Mouse (Mus musculus): ENCODE data around the gene Eef2.

The Eef2 gene

GRCm38 (mm10) chr10:81201807-81202758, 25.7 kb downstream of the Eef2 start, which contains the start of gene Nmrk2:
Gene Nmrk2 (minus strand): TSS chr10:81202051.
- TF ChIP-seq GATA4 (IDR thresholded peaks at IDR 0.05; ENCODE audit: insufficient replicate concordance, low read length), result no peak

- TF ChIP-seq GATA4 (IDR thresholded peaks at IDR 0.05; ENCODE audit: insufficient replicate concordance, low read length), result no peak
These were observed 26.7 kb downstream of the Eef2 start for GRCm38 (mm10) chr10:81202978-81203720.

GRCm38 (mm10) chr10:81204137-81204536, 27.7 kb downstream of the Eef2 start:
- no peak for TF ChIP-seq GATA4 (IDR thresholded peaks at IDR 0.05; ENCODE audit: insufficient replicate concordance, low read length)

- TF ChIP-seq GATA4 (IDR thresholded peaks at IDR 0.05; ENCODE audit: insufficient replicate concordance, low read length), result no peak
These were observed 33.7 kb downstream of the Eef2 start for GRCm38 (mm10) chr10:81210154-81210553.

GRCm38 (mm10) chr10:81216260-81216659, 39.8 kb downstream of the Eef2 start:
- TF ChIP-seq GATA4 (IDR thresholded peaks at IDR 0.05; ENCODE audit: insufficient replicate concordance, low read length), result no peak

GRCm38 (mm10) chr10:81216810-81217209, 40.4 kb downstream of the Eef2 start:
- TF ChIP-seq GATA4 (IDR thresholded peaks at IDR 0.05; ENCODE audit: insufficient replicate concordance, low read length), result no peak

GRCm38 (mm10) chr10:81217964-81218363, 41.5 kb downstream of the Eef2 start:
- TF ChIP-seq GATA4 (IDR thresholded peaks at IDR 0.05; ENCODE audit: insufficient replicate concordance, low read length), result no peak

- no peak for TF ChIP-seq GATA4 (IDR thresholded peaks at IDR 0.05; ENCODE audit: insufficient replicate concordance, low read length)
These were observed 45.1 kb downstream of the Eef2 start for GRCm38 (mm10) chr10:81221402-81222015.

GRCm38 (mm10) chr10:81229735-81230437, 53.5 kb downstream of the Eef2 start:
- TF ChIP-seq GATA4 (IDR thresholded peaks at IDR 0.05; ENCODE audit: insufficient replicate concordance, low read length), result no peak

GRCm38 (mm10) chr10:81230438-81231332, 54.3 kb downstream of the Eef2 start, which contains the start of gene Atcay:
Gene Atcay (minus strand): TSS chr10:81230833.
- TF ChIP-seq GATA4 (IDR thresholded peaks at IDR 0.05; ENCODE audit: insufficient replicate concordance, low read length), result no peak

- TF ChIP-seq GATA4 (IDR thresholded peaks at IDR 0.05; ENCODE audit: insufficient replicate concordance, low read length), result no peak
These were observed 55.0 kb downstream of the Eef2 start for GRCm38 (mm10) chr10:81231436-81231835.

All from liver, adult (tissue).